In genomic region chr17:28340578-28340977, GRCm38 (mm10) we compare ENCODE assay signal across 10 mouse cellular contexts. TPM values are rescaled to one million over a fixed set of nuclear protein-coding genes. Genes with fewer than 3 reads are reported as not detected.
A peak's percentile ranks its signal among the peaks of the same experiment; 100 is the strongest.
DNase-seq lines count a peak whose midpoint lies in the region; ATAC-seq and TF ChIP-seq lines count a peak whose summit lies in the region.
"Had no signal": no experiment of that assay in that cellular context is flagged by ENCODE, and none has a peak within 500 bp of the region (broad histone marks: within the 10 kb centered on the region; RNA-seq: fewer than 3 reads in every experiment).

No protein-coding gene starts in this region.

- intact Hi-C loops in heart, postnatal 25 days (cut with DNase I) = no loop called here

- TF ChIP-seq POLR2A in embryonic fibroblast, embryonic 13.5 days (IDR thresholded peaks at IDR 0.05; ENCODE audit: low read depth, low read length) = no peak

- peak overlapping the region; percentile 36 for H3K4me3 ChIP-seq in heart, embryonic 12.5 days
- no peak overlapping the region for H3K4me3 ChIP-seq in embryonic fibroblast, embryonic 13.5 days (ENCODE audit: insufficient read depth, low read length)
- H3K4me3 ChIP-seq in intestine, embryonic 16.5 days (ENCODE audit: low read length) = no peak overlapping the region
- no peak overlapping the region for H3K4me3 ChIP-seq in midbrain, embryonic 15.5 days

- no peaks in the 10 kb centered on the region for H3K9me3 ChIP-seq in heart, embryonic 12.5 days (replicated peaks)
- H3K9me3 ChIP-seq in intestine, embryonic 16.5 days (ENCODE audit: control insufficient read depth, low read length) = no peaks in the 10 kb centered on the region
- H3K9me3 ChIP-seq in midbrain, embryonic 15.5 days = no peaks in the 10 kb centered on the region

- ATAC-seq in heart, embryonic 12.5 days (ENCODE audit: insufficient number of reproducible peaks, low FRiP score) = peak; percentile 36
- ATAC-seq in intestine, embryonic 16.5 days = peak; percentile 4; the same call in 1 of the 2 replicates
- ATAC-seq in midbrain, embryonic 15.5 days (replicated peaks) = peak; percentile 43

- H3K27me3 ChIP-seq in heart, embryonic 12.5 days (replicated peaks) = no peaks in the 10 kb centered on the region
- no peaks in the 10 kb centered on the region for H3K27me3 ChIP-seq in intestine, embryonic 16.5 days (replicated peaks; ENCODE audit: control insufficient read depth, insufficient read depth, low read length)
- no peaks in the 10 kb centered on the region; the same call in 1 of the 2 replicates for H3K27me3 ChIP-seq in midbrain, embryonic 15.5 days (replicated peaks)

- no peak for DNase-seq in heart, postnatal 25 days (ENCODE audit: low spot score)
- DNase-seq in adrenal gland, adult 18-20 months (ENCODE audit: low spot score in 2 of 2) = no peak
- DNase-seq in spleen, adult 12 weeks (ENCODE audit: low spot score) = no peak
- no peak for DNase-seq in cerebellum, adult 11-12 months
- DNase-seq: cerebellum, adult 9-10 months had no signal

- no peak for TF ChIP-seq CTCF in embryonic fibroblast, embryonic 13.5 days (IDR thresholded peaks at IDR 0.05; ENCODE audit: borderline replicate concordance, insufficient read depth, low read length)

- peaks cover 39% of the 10 kb centered on the region for H3K36me3 ChIP-seq in heart, embryonic 12.5 days
- peaks cover 15% of the 10 kb centered on the region; the same call in 1 of the 2 replicates for H3K36me3 ChIP-seq in intestine, embryonic 16.5 days (ENCODE audit: control insufficient read depth, insufficient read depth, low read length)
- H3K36me3 ChIP-seq in midbrain, embryonic 15.5 days (replicated peaks) = no peaks in the 10 kb centered on the region

- 45% methylated on average over 7 of the region's 7 CpGs for WGBS in heart, embryonic 12.5 days
- WGBS in intestine, embryonic 16.5 days = 51% methylated on average over 7 of the region's 7 CpGs
- 87% methylated on average over 7 of the region's 7 CpGs for WGBS in midbrain, embryonic 15.5 days

- peak overlapping the region; percentile 69 for H3K9ac ChIP-seq in heart, embryonic 12.5 days
- H3K9ac ChIP-seq in intestine, embryonic 16.5 days (ENCODE audit: low read depth, low read length) = peak overlapping the region; percentile 59
- H3K9ac ChIP-seq in midbrain, embryonic 15.5 days = no peak overlapping the region; the same call in 1 of the 2 replicates

- H3K4me2 ChIP-seq in heart, embryonic 12.5 days = peak overlapping the region; percentile 72
- H3K4me2 ChIP-seq in intestine, embryonic 16.5 days (ENCODE audit: low read depth, low read length) = peak overlapping the region; percentile 49
- peak overlapping the region; percentile 55 for H3K4me2 ChIP-seq in midbrain, embryonic 15.5 days

- H3K27ac ChIP-seq in heart, embryonic 12.5 days (ENCODE audit: poor library complexity, severe bottlenecking) = peak overlapping the region; percentile 83
- H3K27ac ChIP-seq in embryonic fibroblast, embryonic 13.5 days (ENCODE audit: insufficient read depth, low read length) = peak overlapping the region; percentile 91
- H3K27ac ChIP-seq in intestine, embryonic 16.5 days (ENCODE audit: low read length) = peak overlapping the region; percentile 83
- no peak overlapping the region for H3K27ac ChIP-seq in midbrain, embryonic 15.5 days

- H3K4me1 ChIP-seq in heart, embryonic 12.5 days (replicated peaks) = peaks cover 55% of the 10 kb centered on the region
- peaks cover 16% of the 10 kb centered on the region for H3K4me1 ChIP-seq in embryonic fibroblast, embryonic 13.5 days (ENCODE audit: control insufficient read depth, insufficient read depth, low read length)
- peaks cover 73% of the 10 kb centered on the region for H3K4me1 ChIP-seq in intestine, embryonic 16.5 days (ENCODE audit: control insufficient read depth, insufficient read depth, low read length)
- peaks cover 14% of the 10 kb centered on the region for H3K4me1 ChIP-seq in midbrain, embryonic 15.5 days

RNA-seq across cellular contexts. Expression of gene Tead3, which starts 10.0 kb away (rescaled TPM):
- 7.9 and 8.1 TPM in 2 replicates for polyA plus RNA-seq in heart, embryonic 12.5 days (2016; fragmentation: Nextera tagmentation; extraction: Ambion mirVana)
- total RNA-seq in heart, postnatal 25 days (2021) = 10 to 100 TPM; 12.2 to 14.4 TPM
- polyA plus RNA-seq in embryonic fibroblast, embryonic 13.5 days (2011; ENCODE audit: insufficient read length, low read depth, missing spikeins) = 58.5 and 64.0 TPM in 2 replicates
- polyA plus RNA-seq in intestine, embryonic 16.5 days (2015; fragmentation: Nextera tagmentation; extraction: Ambion mirVana) = 8.5 and 9.3 TPM in 2 replicates
- polyA plus RNA-seq in midbrain, embryonic 15.5 days (2015; fragmentation: Nextera tagmentation; extraction: Ambion mirVana) = 1.4 and 2.1 TPM in 2 replicates
- total RNA-seq in adrenal gland, adult 18-20 months (2021) = 1 to 10 TPM; 7.4 to 8.5 TPM

RNA-seq across cellular contexts. Expression of gene Rpl10a, which starts 12.3 kb away (rescaled TPM):
- 301 and 344 TPM in 2 replicates for polyA plus RNA-seq in heart, embryonic 12.5 days (2016; fragmentation: Nextera tagmentation; extraction: Ambion mirVana)
- total RNA-seq in heart, postnatal 25 days (2021) = 100 to 1,000 TPM; 359 to 375 TPM
- polyA plus RNA-seq in embryonic fibroblast, embryonic 13.5 days (2011; ENCODE audit: insufficient read length, low read depth, missing spikeins) = 1,157 and 1,234 TPM in 2 replicates
- 591 and 604 TPM in 2 replicates for polyA plus RNA-seq in intestine, embryonic 16.5 days (2015; fragmentation: Nextera tagmentation; extraction: Ambion mirVana)
- polyA plus RNA-seq in midbrain, embryonic 15.5 days (2015; fragmentation: Nextera tagmentation; extraction: Ambion mirVana) = 307 and 313 TPM in 2 replicates
- 100 to 1,000 TPM; 760 to 827 TPM for total RNA-seq in adrenal gland, adult 18-20 months (2021)

RNA-seq across cellular contexts. Expression of gene Tulp1, which starts 24.4 kb away (rescaled TPM):
- 3.7 and 4.6 TPM in 2 replicates for polyA plus RNA-seq in heart, embryonic 12.5 days (2016; fragmentation: Nextera tagmentation; extraction: Ambion mirVana)
- total RNA-seq in heart, postnatal 25 days (2021) = under 1 TPM in 1 of 2 experiments, not detected in 1; 0.34 TPM
- polyA plus RNA-seq in embryonic fibroblast, embryonic 13.5 days (2011; ENCODE audit: insufficient read length, low read depth, missing spikeins) = 0.51 TPM in 1 of 2 replicates, not detected in the other
- 3.0 and 3.6 TPM in 2 replicates for polyA plus RNA-seq in intestine, embryonic 16.5 days (2015; fragmentation: Nextera tagmentation; extraction: Ambion mirVana)
- 1.3 and 1.9 TPM in 2 replicates for polyA plus RNA-seq in midbrain, embryonic 15.5 days (2015; fragmentation: Nextera tagmentation; extraction: Ambion mirVana)
- total RNA-seq in adrenal gland, adult 18-20 months (2021) = not detected
- total RNA-seq: CH12.LX had no signal

RNA-seq across cellular contexts. Expression of gene Fance, which starts 27.3 kb away (rescaled TPM):
- polyA plus RNA-seq in heart, embryonic 12.5 days (2016; fragmentation: Nextera tagmentation; extraction: Ambion mirVana) = 21.8 and 23.0 TPM in 2 replicates
- total RNA-seq in heart, postnatal 25 days (2021) = 10 to 100 TPM; 10.5 to 11.1 TPM
- 22.3 and 23.4 TPM in 2 replicates for polyA plus RNA-seq in embryonic fibroblast, embryonic 13.5 days (2011; ENCODE audit: insufficient read length, low read depth, missing spikeins)
- 20.2 and 21.8 TPM in 2 replicates for polyA plus RNA-seq in intestine, embryonic 16.5 days (2015; fragmentation: Nextera tagmentation; extraction: Ambion mirVana)
- polyA plus RNA-seq in midbrain, embryonic 15.5 days (2015; fragmentation: Nextera tagmentation; extraction: Ambion mirVana) = 27.8 and 28.5 TPM in 2 replicates
- 10 to 100 TPM; 18.2 to 23.7 TPM for total RNA-seq in adrenal gland, adult 18-20 months (2021)
